Mouse (Mus musculus): ENCODE measurements at regions not wholly inside any gene's neighbourhood (a gene's known extent, or its start where the extent isn't known, plus 50 kb on each side); places are given as distances from the start of the nearest gene placed in this dataset.

- H3K4me2 ChIP-seq (replicated peaks; ENCODE audit: low read depth, low read length): no peak overlapping the region
- H3K27ac ChIP-seq (ENCODE audit: low read length): peak overlapping the region; percentile 94
- no peaks in the 10 kb centered on the region for H3K27me3 ChIP-seq (ENCODE audit: insufficient read depth, low read length)
- no peaks in the 10 kb centered on the region for H3K36me3 ChIP-seq (ENCODE audit: insufficient read depth, low read length)
- ATAC-seq (ENCODE audit: low FRiP score, low TSS enrichment): 0 out of 2 replicates have a peak, but pooled peaks have one; percentile 7
- no peak overlapping the region for H3K9ac ChIP-seq (replicated peaks; ENCODE audit: low read length)
- no peaks in the 10 kb centered on the region for H3K9me3 ChIP-seq (ENCODE audit: low read length)
- H3K4me1 ChIP-seq (ENCODE audit: insufficient read depth, low read length): peaks cover 58% of the 10 kb centered on the region
- 32% methylated on average over 4 of the region's 4 CpGs for WGBS
- no peak overlapping the region for H3K4me3 ChIP-seq (ENCODE audit: low read length)
Measured at GRCm38 (mm10) chr16:44631357-44632053, 72.8 kb upstream of the Boc start.

GRCm38 (mm10) chr16:44630861-44631260 is 72.2 kb upstream of the Boc start:
- no peaks in the 10 kb centered on the region for H3K27me3 ChIP-seq (ENCODE audit: insufficient read depth, low read length)
- H3K4me3 ChIP-seq (ENCODE audit: low read length): no peak overlapping the region
- no peaks in the 10 kb centered on the region for H3K9me3 ChIP-seq (ENCODE audit: low read length)
- no peak overlapping the region for H3K4me2 ChIP-seq (replicated peaks; ENCODE audit: low read depth, low read length)
- H3K27ac ChIP-seq (ENCODE audit: low read length): peak overlapping the region; percentile 94
- no peaks in the 10 kb centered on the region for H3K36me3 ChIP-seq (ENCODE audit: insufficient read depth, low read length)
- WGBS: 32% methylated on average over 9 of the region's 9 CpGs
- H3K4me1 ChIP-seq (ENCODE audit: insufficient read depth, low read length): peaks cover 64% of the 10 kb centered on the region
- ATAC-seq (ENCODE audit: low FRiP score, low TSS enrichment): no peak
- no peak overlapping the region for H3K9ac ChIP-seq (replicated peaks; ENCODE audit: low read length)

- 0 out of 2 replicates have a peak overlapping the region, but pooled peaks have one; percentile 11 for H3K4me2 ChIP-seq (replicated peaks; ENCODE audit: low read depth, low read length)
- H3K36me3 ChIP-seq (ENCODE audit: insufficient read depth, low read length): no peaks in the 10 kb centered on the region
- H3K9me3 ChIP-seq (ENCODE audit: low read length): no peaks in the 10 kb centered on the region
- no peak overlapping the region for H3K9ac ChIP-seq (replicated peaks; ENCODE audit: low read length)
- H3K4me3 ChIP-seq (ENCODE audit: low read length): no peak overlapping the region
- H3K4me1 ChIP-seq (ENCODE audit: insufficient read depth, low read length): peaks cover 69% of the 10 kb centered on the region
- ATAC-seq (ENCODE audit: low FRiP score, low TSS enrichment): no peak
- H3K27me3 ChIP-seq (ENCODE audit: insufficient read depth, low read length): no peaks in the 10 kb centered on the region
- H3K27ac ChIP-seq (ENCODE audit: low read length): peak overlapping the region; percentile 94
- 14% methylated on average over 9 of the region's 9 CpGs for WGBS
Measured at GRCm38 (mm10) chr16:44630426-44630825, 71.7 kb upstream of the Boc start.

- Histone ChIP-seq H3K4me3 (ENCODE audit: low read length) (no peak overlapping the region), H3K9me3 (ENCODE audit: low read length) (no peaks in the 10 kb centered on the region), H3K4me1 (ENCODE audit: insufficient read depth, low read length) (peaks cover 74% of the 10 kb centered on the region), H3K4me2 (replicated peaks; ENCODE audit: low read depth, low read length) (peak overlapping the region; percentile 11), H3K27ac (ENCODE audit: low read length) (peak overlapping the region; percentile 94), H3K9ac (replicated peaks; ENCODE audit: low read length) (0 out of 2 replicates have a peak overlapping the region, but pooled peaks have one; percentile 33), H3K27me3 (ENCODE audit: insufficient read depth, low read length) (no peaks in the 10 kb centered on the region), H3K36me3 (ENCODE audit: insufficient read depth, low read length) (no peaks in the 10 kb centered on the region)
- 28% methylated on average over 8 of the region's 8 CpGs for WGBS
- ATAC-seq (ENCODE audit: low FRiP score, low TSS enrichment): peak; percentile 83
Measured at GRCm38 (mm10) chr16:44629296-44630275, 70.9 kb upstream of the Boc start.

GRCm38 (mm10) chr16:44625871-44626293 is 67.2 kb upstream of the Boc start:
- no peaks in the 10 kb centered on the region for H3K27me3 ChIP-seq (ENCODE audit: insufficient read depth, low read length)
- no peaks in the 10 kb centered on the region for H3K36me3 ChIP-seq (ENCODE audit: insufficient read depth, low read length)
- H3K9me3 ChIP-seq (ENCODE audit: low read length): no peaks in the 10 kb centered on the region
- peaks cover 48% of the 10 kb centered on the region for H3K4me1 ChIP-seq (ENCODE audit: insufficient read depth, low read length)
- peak overlapping the region; percentile 48 for H3K27ac ChIP-seq (ENCODE audit: low read length)
- H3K4me3 ChIP-seq (ENCODE audit: low read length): no peak overlapping the region
- H3K9ac ChIP-seq (replicated peaks; ENCODE audit: low read length): no peak overlapping the region
- 20% methylated on average over 3 of the region's 3 CpGs for WGBS
- ATAC-seq (ENCODE audit: low FRiP score, low TSS enrichment): no peak
- no peak overlapping the region for H3K4me2 ChIP-seq (replicated peaks; ENCODE audit: low read depth, low read length)

- H3K4me2 ChIP-seq (replicated peaks; ENCODE audit: low read depth, low read length): no peak overlapping the region
- no peaks in the 10 kb centered on the region for H3K27me3 ChIP-seq (ENCODE audit: insufficient read depth, low read length)
- no peak overlapping the region for H3K4me3 ChIP-seq (ENCODE audit: low read length)
- H3K4me1 ChIP-seq (ENCODE audit: insufficient read depth, low read length): peaks cover 44% of the 10 kb centered on the region
- H3K9ac ChIP-seq (replicated peaks; ENCODE audit: low read length): no peak overlapping the region
- H3K9me3 ChIP-seq (ENCODE audit: low read length): no peaks in the 10 kb centered on the region
- H3K27ac ChIP-seq (ENCODE audit: low read length): peak overlapping the region; percentile 48; the same call in 1 of the 2 replicates
- no peaks in the 10 kb centered on the region for H3K36me3 ChIP-seq (ENCODE audit: insufficient read depth, low read length)
- no peak for ATAC-seq (ENCODE audit: low FRiP score, low TSS enrichment)
- 66% methylated on average over 6 of the region's 6 CpGs for WGBS
Measured at GRCm38 (mm10) chr16:44625108-44625616, 66.5 kb upstream of the Boc start.

- no peak for ATAC-seq (ENCODE audit: low FRiP score, low TSS enrichment)
- H3K4me1 ChIP-seq (ENCODE audit: insufficient read depth, low read length): peaks cover 25% of the 10 kb centered on the region
- no peak overlapping the region for H3K4me2 ChIP-seq (replicated peaks; ENCODE audit: low read depth, low read length)
- 81% methylated on average over 5 of the region's 5 CpGs for WGBS
- H3K4me3 ChIP-seq (ENCODE audit: low read length): no peak overlapping the region
- no peaks in the 10 kb centered on the region for H3K36me3 ChIP-seq (ENCODE audit: insufficient read depth, low read length)
- H3K9ac ChIP-seq (replicated peaks; ENCODE audit: low read length): no peak overlapping the region
- no peaks in the 10 kb centered on the region for H3K9me3 ChIP-seq (ENCODE audit: low read length)
- no peak overlapping the region for H3K27ac ChIP-seq (ENCODE audit: low read length)
- no peaks in the 10 kb centered on the region for H3K27me3 ChIP-seq (ENCODE audit: insufficient read depth, low read length)
Measured at GRCm38 (mm10) chr16:44621573-44621972, 62.9 kb upstream of the Boc start.

- ATAC-seq (ENCODE audit: low FRiP score, low TSS enrichment): no peak
- H3K27ac ChIP-seq (ENCODE audit: low read length): no peak overlapping the region
- WGBS: 74% methylated on average over 2 of the region's 2 CpGs
Measured at GRCm38 (mm10) chr16:44620536-44620935, 61.8 kb upstream of the Boc start.

GRCm38 (mm10) chr16:44619476-44620103 is 60.9 kb upstream of the Boc start:
- no peaks in the 10 kb centered on the region for H3K27me3 ChIP-seq (ENCODE audit: insufficient read depth, low read length)
- no peaks in the 10 kb centered on the region for H3K9me3 ChIP-seq (ENCODE audit: low read length)
- WGBS: 88% methylated on average over 4 of the region's 4 CpGs
- H3K9ac ChIP-seq (replicated peaks; ENCODE audit: low read length): no peak overlapping the region
- peaks cover 21% of the 10 kb centered on the region for H3K4me1 ChIP-seq (ENCODE audit: insufficient read depth, low read length)
- H3K4me3 ChIP-seq (ENCODE audit: low read length): no peak overlapping the region
- H3K4me2 ChIP-seq (replicated peaks; ENCODE audit: low read depth, low read length): no peak overlapping the region
- no peak for ATAC-seq (ENCODE audit: low FRiP score, low TSS enrichment)
- no peak overlapping the region for H3K27ac ChIP-seq (ENCODE audit: low read length)
- H3K36me3 ChIP-seq (ENCODE audit: insufficient read depth, low read length): no peaks in the 10 kb centered on the region

More at GRCm38 (mm10) chr16:44620536-44620935, 61.8 kb upstream of the Boc start:
- Histone ChIP-seq H3K9me3 (ENCODE audit: low read length) (no peaks in the 10 kb centered on the region), H3K4me2 (replicated peaks; ENCODE audit: low read depth, low read length) (no peak overlapping the region), H3K36me3 (ENCODE audit: insufficient read depth, low read length) (no peaks in the 10 kb centered on the region), H3K9ac (replicated peaks; ENCODE audit: low read length) (no peak overlapping the region), H3K4me3 (ENCODE audit: low read length) (no peak overlapping the region), H3K4me1 (ENCODE audit: insufficient read depth, low read length) (peaks cover 25% of the 10 kb centered on the region), H3K27me3 (ENCODE audit: insufficient read depth, low read length) (no peaks in the 10 kb centered on the region)

All from kidney, embryonic 16.5 days (tissue).